Mouse (Mus musculus) effector memory CD4-positive, alpha-beta T cell, adult 7 months (primary cell): ENCODE measurements around the gene Slc25a43. TPM values are rescaled to one million over a fixed set of nuclear protein-coding genes. Genes with fewer than 3 reads are reported as not detected.

Source experiments
- polyA plus RNA-seq: library from polyadenylated mRNA; unstranded; fragments of 100-300 nt; shearing (Covaris generic); gene quantifications from one replicate; pipeline ENCODE4 v1.2.1, GENCODE M21; 2017

Slc25a43 gene
- polyA plus RNA-seq: 0.69 TPM

DNA sequence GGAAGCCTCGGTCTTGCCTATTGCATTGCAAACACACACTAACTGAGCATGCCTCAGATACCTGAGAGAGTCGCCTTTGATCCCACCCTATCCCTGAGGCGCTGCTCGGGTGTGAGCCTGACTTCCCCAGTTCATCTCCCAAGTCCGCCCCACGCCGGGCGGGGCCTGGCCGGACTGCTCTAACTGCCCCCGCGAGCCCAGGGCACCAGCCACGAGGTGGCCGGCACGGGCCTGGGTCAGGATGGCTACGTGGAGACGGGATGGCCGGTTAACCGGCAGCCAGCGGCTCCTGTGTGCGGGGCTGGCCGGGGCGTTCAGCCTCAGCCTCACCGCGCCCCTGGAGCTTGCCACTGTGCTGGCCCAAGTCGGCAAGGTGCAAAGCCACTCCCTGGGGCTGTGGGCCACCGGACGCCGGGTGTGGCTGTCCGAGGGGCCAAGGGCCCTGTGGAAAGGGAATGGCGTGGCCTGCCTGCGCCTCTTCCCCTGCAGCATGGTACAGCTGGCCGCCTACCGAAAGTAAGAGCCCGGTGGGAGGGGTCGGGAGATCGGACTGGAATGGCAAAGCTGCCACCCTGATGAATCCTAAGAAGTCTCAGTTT is at the start of gene Slc25a43:
Gene Slc25a43, plus strand, starts transcription at position 157 of the 599 bp plus-strand sequence.

DNA sequence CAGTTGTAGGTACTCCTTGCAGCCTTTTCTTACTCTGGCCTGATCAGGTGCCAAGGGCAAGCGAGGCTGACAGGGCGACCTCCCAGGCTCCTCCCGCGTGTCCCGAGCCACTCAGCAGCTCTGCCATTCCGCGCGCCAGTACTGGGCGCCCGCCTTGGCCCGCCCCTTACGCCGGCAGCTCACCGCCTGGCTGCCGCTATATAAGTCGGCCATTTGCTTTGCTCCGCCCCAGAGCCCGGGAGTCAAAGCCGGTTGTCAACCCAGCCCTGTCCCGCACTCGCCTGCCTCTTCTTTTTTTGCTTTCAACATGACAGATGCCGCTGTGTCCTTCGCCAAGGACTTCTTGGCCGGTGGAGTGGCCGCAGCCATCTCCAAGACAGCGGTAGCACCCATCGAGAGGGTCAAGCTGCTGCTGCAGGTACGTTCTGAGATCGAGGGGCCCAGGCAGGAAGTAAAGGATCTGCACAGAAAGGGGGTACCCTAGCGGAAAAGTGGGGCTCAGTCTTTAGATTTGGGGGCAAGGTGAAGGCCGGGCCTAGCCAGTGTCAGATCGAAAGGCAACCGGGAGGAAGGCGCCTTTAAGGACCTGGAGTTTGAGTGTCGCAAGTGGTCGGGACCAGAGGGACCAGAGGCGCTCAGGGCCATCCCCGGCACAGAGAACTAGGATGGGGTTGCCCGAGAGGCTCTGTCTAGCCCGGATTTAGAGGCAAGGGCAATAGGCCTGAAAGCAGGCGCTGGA is 52.1 kb downstream of the Slc25a43 start, which contains the start of gene Slc25a5:
Gene Slc25a5, plus strand, starts transcription at position 228 of the 739 bp plus-strand sequence.

Other genes starting within 250 kb of the Slc25a43 start
- 63.6 TPM for gene Pgrmc1, start 145.5 kb upstream of the Slc25a43 start, polyA plus RNA-seq
- gene Akap17b, start 98.3 kb upstream of the Slc25a43 start, polyA plus RNA-seq: 1.2 TPM
- gene Slc25a5, start 52.0 kb downstream of the Slc25a43 start, polyA plus RNA-seq: 566 TPM
- 137 TPM for gene Ube2a, start 130.2 kb downstream of the Slc25a43 start, polyA plus RNA-seq
- 29.3 TPM for gene C330007P06Rik, start 130.5 kb downstream of the Slc25a43 start, polyA plus RNA-seq
- 1.4 TPM for gene Nkrf, start 159.2 kb downstream of the Slc25a43 start, polyA plus RNA-seq
- 116 TPM for gene Sept6, start 248.1 kb downstream of the Slc25a43 start, polyA plus RNA-seq